Mouse (Mus musculus): Measurements from ENCODE around the gene Trim21. TPM values are rescaled to one million over a fixed set of nuclear protein-coding genes. Genes with fewer than 3 reads are reported as not detected.

The Trim21 gene
- polyA plus RNA-seq, 1 experiment from 2014 or later: 0.96 TPM

Other genes starting within 250 kb of the Trim21 start
- gene Rrm1, start 123.8 kb downstream of the Trim21 start, polyA plus RNA-seq (2014; fragmentation: Nextera tagmentation; extraction: Ambion mirVana): 119 TPM in 2 replicates
- gene Olfr543, start 83.8 kb downstream of the Trim21 start, polyA plus RNA-seq (2014; fragmentation: Nextera tagmentation; extraction: Ambion mirVana): 0.27 and 0.41 TPM in 2 replicates
- 0.12 and 0.13 TPM in 2 replicates for gene Olfr544, start 77.2 kb downstream of the Trim21 start, polyA plus RNA-seq (2014; fragmentation: Nextera tagmentation; extraction: Ambion mirVana)
- not detected in 2 replicates for gene Olfr545, start 65.9 kb downstream of the Trim21 start, polyA plus RNA-seq (2014; fragmentation: Nextera tagmentation; extraction: Ambion mirVana)
- gene Olfr547, start 30.7 kb downstream of the Trim21 start, polyA plus RNA-seq (2014; fragmentation: Nextera tagmentation; extraction: Ambion mirVana): not detected in 2 replicates
- not detected in 2 replicates for gene Olfr548-ps1, start 24.6 kb downstream of the Trim21 start, polyA plus RNA-seq (2014; fragmentation: Nextera tagmentation; extraction: Ambion mirVana)
- not detected in 2 replicates for gene Olfr549, start 15.6 kb downstream of the Trim21 start, polyA plus RNA-seq (2014; fragmentation: Nextera tagmentation; extraction: Ambion mirVana)
- gene Olfr550, start 6.0 kb upstream of the Trim21 start, polyA plus RNA-seq (2014; fragmentation: Nextera tagmentation; extraction: Ambion mirVana): not detected in 2 replicates
- not detected in 2 replicates for gene Olfr551, start 26.4 kb upstream of the Trim21 start, polyA plus RNA-seq (2014; fragmentation: Nextera tagmentation; extraction: Ambion mirVana)
- not detected in 2 replicates for gene Olfr552, start 32.3 kb upstream of the Trim21 start, polyA plus RNA-seq (2014; fragmentation: Nextera tagmentation; extraction: Ambion mirVana)
- not detected in 2 replicates for gene Olfr553, start 52.7 kb upstream of the Trim21 start, polyA plus RNA-seq (2014; fragmentation: Nextera tagmentation; extraction: Ambion mirVana)
- not detected in 2 replicates for gene Olfr554, start 72.9 kb upstream of the Trim21 start, polyA plus RNA-seq (2014; fragmentation: Nextera tagmentation; extraction: Ambion mirVana)
- gene Olfr555, start 93.3 kb upstream of the Trim21 start, polyA plus RNA-seq (2014; fragmentation: Nextera tagmentation; extraction: Ambion mirVana): not detected in 2 replicates
- not detected in 2 replicates for gene Olfr556, start 99.4 kb upstream of the Trim21 start, polyA plus RNA-seq (2014; fragmentation: Nextera tagmentation; extraction: Ambion mirVana)
- 13.5 and 16.3 TPM in 2 replicates for gene Trim68, start 121.8 kb upstream of the Trim21 start, polyA plus RNA-seq (2014; fragmentation: Nextera tagmentation; extraction: Ambion mirVana)
- not detected in 2 replicates for gene Olfr557, start 130.4 kb upstream of the Trim21 start, polyA plus RNA-seq (2014; fragmentation: Nextera tagmentation; extraction: Ambion mirVana)
- 0.20 and 0.30 TPM in 2 replicates for gene Olfr558, start 136.7 kb upstream of the Trim21 start, polyA plus RNA-seq (2014; fragmentation: Nextera tagmentation; extraction: Ambion mirVana)
- not detected in 2 replicates for gene Olfr33, start 153.6 kb upstream of the Trim21 start, polyA plus RNA-seq (2014; fragmentation: Nextera tagmentation; extraction: Ambion mirVana)
- gene Olfr559, start 162.0 kb upstream of the Trim21 start, polyA plus RNA-seq (2014; fragmentation: Nextera tagmentation; extraction: Ambion mirVana): 0.12 TPM in 1 of 2 replicates, not detected in the other
- not detected in 2 replicates for gene Olfr560, start 193.9 kb upstream of the Trim21 start, polyA plus RNA-seq (2014; fragmentation: Nextera tagmentation; extraction: Ambion mirVana)
- gene Olfr78, start 194.0 kb upstream of the Trim21 start, polyA plus RNA-seq (2014; fragmentation: Nextera tagmentation; extraction: Ambion mirVana): not detected in 2 replicates
- not detected in 2 replicates for gene Olfr561, start 205.7 kb upstream of the Trim21 start, polyA plus RNA-seq (2014; fragmentation: Nextera tagmentation; extraction: Ambion mirVana)
- gene Olfr564, start 238.0 kb upstream of the Trim21 start, polyA plus RNA-seq (2014; fragmentation: Nextera tagmentation; extraction: Ambion mirVana): not detected in 2 replicates